Mouse (Mus musculus) A20 (cell line): ENCODE results near the gene Usp48.
A peak's percentile ranks its signal among the peaks of the same experiment; 100 is the strongest.

Experiments used
- DNase-seq: peaks from one replicate; pipeline ENCODE4 v3.0.0-alpha.2; 2011; ENCODE audit warnings: low read depth, low spot score

Gene Usp48

DNA sequence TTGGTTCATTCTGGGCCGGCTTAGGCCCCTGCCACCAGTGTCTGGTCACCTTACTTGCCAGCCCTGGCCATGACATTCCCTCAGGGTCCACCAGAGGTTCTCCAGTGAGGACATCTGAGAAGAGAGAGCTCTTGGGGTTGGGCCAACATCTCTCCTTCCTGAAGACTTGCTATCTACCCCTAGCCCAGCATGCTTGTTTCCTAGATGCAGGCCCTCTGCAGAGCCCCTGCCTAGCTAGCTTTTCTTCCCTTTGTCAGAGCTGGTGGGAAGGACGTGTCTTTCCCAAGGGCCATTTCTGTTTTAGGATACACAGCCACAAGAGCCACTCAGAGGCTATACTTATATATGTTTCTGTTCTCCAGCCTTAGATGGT, 67.5 kb downstream of the Usp48 start:
- no peak for DNase-seq

DNA sequence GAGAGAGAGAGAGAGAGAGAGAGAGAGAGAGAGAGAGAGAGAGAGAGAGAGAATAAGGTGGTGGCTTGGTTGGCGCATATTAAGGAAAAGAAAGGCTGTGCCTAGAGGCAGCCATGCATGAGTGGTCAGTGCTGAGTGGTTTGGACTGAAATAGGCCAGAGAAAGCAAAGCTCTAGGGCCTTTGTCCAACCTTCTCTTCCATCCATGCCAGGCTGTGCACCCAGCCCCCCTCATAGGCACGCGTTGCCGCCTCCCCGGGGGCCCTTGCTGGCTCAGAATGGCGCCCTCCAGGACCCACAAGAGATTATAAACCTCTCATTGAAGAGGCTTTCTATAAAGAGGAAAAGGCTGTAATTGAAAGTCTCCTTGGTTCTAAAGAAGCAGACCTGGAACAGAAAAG, 68.0 kb downstream of the Usp48 start:
- no peak for DNase-seq

DNA sequence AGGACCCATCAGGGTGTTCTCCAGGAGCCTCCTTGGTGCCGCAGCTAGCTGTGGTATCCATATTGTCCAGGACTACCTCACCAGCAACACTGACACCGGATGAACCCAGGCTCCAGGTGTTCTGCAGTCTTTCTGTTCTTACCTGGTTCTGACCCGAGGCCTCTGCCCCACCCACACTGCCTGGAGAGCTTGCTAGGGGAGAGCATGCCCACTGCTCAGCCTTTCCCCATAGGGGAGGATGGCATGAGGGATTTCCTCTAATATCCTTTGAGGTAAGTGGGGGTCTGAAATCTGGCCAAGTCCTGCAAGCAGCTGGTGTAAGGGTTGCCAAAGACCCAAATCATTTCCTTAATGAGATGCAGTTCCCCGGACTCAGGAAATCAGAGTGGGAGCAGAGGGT, 69.9 kb downstream of the Usp48 start:
- DNase-seq = no peak

DNA sequence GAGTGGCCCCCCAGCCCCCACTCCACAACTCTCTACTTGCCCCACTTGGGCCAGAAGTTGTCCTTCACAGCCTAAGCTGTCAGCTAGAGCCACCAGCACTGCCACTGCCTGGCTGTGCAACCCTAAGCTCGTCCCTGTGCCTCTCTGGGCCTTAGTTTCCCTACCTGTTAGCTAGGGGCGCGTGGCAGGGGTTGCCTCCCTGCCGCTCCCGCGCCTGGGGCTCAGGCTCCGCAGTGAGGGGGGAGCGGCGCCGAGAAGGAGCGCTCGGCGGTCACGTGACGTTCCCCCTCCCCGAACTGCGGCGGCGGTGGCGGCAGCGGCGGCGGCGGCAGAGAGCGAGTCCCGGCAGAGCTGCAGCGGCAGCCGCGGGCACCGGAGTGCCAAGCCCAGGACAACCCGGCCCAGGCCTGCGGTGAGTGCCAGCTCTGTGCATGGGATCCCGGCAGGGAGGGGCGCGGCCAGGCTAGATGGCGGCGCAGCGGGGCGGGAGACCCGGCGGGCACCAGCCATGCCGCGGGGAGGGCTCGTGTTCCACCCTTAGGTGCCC, 71.0 kb downstream of the Usp48 start, which contains the start of gene Rap1gap:
Gene Rap1gap, plus strand, starts transcription at position 294 of the 547 bp plus-strand sequence.
- no peak for DNase-seq

DNA sequence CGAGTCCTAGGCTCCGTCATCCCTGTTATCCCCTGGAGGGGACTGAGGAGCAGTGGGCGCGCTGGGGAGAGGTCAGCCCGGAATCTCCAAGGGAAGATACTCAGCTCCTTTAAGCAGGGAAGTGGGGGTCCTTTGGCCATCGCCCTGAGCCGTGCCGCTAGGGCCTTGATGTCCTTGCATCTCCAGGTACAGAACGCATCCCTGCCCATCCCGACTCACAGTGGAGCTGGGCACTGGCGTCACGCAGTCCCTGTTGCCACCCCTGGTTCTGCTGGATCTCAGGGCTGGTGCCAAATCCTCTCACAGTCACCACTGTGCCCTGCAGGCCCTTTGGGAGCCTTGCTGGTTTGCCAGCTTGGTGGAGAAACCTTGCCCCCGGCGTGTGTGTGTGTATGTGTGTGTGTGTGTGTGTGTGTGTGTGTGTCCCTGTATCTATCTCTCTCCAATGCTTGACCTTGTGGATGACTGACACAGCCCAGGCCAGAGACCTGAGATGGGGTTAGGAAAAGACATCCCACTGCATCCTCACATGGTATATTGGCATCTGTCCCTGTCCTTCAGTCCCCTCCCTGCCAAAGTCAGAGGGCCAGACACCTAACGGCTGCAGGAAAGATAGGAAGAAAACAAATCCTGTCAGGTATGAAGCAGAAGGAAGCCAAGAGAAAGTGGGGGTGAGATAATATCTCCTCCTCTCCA, 71.6 kb downstream of the Usp48 start:
- DNase-seq = no peak

DNA sequence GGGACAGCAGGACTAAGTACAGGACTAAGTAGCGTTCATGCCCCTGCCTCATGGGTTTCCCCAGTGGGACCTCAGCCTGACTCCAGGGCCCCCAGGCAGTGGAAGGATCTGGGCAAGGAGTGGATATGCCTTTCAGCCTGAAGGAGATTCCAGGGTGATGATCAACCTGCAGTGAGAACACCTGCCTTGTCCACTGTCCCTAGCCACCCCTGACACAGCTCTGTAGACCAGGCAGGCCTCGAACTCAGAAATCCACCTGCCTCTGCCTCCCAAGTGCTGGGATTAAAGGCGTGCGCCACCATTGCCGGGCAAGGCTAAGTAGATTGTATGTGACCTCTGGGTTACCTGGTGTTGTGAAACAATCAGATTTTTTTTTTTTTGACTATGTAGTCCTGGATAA, 72.2 kb downstream of the Usp48 start:
- DNase-seq = no peak

DNA sequence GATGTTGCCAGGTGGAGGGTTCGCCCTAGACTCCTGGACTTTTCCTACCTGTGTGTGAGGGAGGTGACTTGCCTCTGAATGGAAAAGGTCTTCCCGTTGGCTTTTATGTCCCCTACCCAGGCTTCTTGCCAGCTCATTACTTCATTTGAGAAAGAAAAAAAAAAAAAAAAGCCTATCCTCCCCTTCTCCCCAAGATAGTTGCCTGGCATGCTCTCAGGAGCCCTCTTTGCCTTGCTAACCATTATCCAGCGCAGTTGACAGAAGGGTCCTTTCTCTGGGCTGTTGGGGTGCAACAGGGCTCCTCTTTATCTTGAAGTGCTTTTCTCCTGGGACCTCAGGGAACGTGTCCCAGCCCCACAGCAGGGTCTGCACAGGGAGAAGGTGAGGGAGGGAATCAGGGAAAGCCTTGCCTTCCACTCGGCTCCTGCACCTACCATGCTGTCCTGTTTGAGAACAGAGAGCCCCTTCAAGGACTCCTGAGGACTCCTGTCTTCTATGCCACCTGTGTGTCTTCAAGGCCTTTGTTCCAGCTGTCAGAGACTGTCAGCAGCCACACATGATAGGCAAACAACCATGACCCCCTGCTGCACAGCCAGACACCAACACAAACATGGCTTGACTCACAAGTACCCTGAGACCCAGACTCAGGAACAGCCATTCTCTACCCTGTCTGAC, 72.9 kb downstream of the Usp48 start:
- no peak for DNase-seq

DNA sequence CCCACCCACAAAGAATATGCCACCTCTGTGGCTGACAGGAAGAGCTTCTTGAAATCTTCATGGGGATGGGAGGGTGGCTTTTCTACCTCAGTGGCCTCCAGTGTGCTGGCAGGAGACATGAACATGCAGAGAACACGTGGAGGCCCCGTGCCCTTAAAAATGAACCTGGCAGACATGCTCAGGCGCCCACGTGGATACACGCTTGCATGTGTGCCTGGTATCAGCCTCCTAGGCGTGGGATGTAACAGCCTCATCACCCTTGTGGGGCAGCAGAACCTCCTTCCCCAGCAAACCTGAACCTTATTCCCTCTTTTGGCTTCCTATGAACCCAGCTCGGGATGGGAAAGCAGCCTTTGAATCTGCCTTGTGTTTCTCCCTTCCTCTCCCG, 73.4 kb downstream of the Usp48 start:
- no peak for DNase-seq

DNA sequence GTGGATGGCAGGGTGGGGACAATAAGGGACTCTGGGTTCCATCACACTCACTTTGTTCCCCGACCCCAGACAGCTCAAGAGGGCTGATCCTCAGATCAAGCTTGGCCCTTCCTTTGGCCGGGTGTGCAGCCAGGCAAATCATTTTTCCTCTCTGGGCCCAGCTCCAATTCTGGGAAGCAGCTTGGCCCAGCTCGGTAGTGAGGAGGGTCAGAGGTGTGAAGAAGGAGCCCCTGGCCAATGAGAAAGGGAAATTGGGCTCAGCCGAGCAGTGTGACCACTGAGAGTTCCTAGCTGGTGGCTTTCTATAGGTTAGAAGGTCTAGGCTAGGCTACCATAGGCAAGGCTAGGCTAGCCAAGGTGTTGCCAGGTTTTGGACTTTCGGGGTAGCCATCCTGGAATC, 74.2 kb downstream of the Usp48 start:
- DNase-seq = no peak

DNA sequence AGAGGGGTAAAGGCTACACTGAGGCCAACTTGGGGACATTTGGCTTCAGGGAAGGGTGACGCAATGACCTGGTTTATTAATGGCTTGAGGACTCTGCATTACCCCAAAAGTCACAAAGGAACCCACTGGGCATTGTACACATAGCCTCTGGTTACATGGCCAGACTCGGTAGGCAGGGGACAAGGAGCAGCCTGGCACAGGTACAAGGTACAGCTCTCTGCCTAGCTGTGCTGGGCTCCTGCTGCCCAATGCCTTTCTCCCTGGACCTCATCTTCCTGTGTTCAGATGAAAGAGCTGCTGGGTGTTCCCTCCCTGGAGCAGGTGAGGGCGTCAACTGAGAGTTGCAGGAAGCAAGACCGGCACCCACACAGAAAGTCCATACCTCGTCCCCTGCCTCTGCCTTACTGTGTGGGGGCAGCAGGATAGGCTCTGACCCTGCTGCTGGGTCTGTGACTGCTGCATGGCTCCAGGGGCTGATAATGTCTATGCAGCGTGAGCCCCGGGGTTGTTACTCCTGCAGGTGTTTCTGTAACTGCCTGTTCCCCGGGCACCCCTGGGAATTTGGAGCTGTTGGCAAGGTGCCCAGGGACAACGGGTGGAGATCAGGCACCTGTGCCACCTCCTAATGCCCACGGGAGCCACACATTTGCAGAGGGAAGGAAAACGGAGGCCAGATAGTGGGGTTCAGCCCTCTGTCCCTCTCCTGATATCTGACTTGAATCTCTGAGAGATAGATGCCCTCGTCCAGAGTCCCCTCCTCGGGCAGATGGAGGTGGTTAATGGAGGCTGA, 78.4 kb downstream of the Usp48 start:
- DNase-seq = no peak

DNA sequence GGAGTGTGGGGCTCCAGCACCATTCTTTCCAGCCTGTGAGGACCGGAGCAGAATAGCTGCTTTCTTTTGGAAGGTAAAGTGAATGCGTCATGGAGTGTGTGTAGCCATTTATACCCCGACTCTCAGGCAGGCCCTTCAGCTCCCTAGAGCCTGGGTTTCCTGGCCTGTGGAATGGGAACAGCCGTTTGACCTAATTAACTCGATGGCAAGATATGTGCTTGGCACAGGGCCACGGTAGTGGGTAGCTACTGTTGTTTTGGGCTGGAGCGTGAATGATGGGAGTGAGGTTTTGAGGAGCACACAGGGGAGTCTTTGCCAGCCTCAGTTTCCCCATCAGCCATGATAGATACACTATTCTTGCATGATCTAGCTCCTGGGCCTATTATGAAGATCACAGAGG, 82.0 kb downstream of the Usp48 start:
- DNase-seq = no peak

DNA sequence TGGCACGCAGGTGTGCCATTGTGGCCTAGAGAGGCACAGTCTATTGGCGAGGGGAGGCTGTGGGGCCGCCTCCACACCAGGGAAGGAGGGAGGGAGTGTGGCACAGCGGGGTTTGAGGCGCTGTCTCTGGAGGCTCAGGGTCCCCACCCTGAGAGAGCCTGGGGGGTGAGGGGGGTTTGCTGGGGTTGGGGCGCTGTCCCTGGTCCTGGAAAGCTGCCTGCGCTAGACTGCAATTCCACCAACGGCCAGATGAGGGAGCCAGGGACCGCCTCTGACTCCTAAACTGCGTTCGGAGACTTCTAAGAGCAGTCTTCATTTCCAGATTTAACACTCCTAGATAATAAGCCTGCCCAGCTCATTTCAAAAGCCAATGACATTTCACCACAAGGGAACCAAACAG, 82.5 kb downstream of the Usp48 start:
- peak; percentile 61 for DNase-seq

DNA sequence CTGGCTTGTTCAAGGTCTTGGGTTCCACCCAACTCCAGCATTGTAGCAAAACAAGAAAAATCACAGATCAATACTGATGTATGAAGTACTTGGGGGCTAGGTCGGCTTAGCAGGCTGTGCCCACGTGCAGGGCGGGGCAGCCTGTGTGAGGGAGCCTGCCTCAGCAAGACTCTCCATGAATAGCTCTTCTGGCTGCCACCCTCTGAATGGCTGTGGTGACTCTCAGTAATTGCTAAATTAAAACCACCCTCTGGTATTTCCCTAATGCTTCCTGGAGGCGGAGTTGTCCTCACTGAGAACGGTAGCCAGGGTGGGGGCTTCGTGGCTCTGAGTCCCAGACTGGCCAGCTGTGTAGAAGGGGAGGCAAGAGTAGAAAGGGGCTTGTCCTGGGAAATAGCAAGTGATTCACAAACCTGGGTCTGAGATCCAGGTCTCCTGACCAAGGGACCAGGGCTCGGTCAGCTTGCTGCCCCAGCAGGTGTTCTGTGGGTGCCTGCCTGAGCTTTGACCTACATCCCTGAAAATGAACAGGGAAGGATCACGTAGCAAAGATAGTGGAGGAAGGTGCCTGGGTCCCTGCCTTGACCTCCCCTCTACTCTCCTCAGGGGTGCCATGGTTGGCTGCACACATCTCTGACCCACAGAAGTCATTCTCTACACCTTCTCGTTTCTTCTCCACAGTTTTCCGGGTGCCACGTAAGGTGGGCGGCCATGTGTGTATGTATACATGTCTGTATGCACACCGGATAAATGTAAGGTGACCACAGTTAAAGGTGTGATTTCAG, 83.3 kb downstream of the Usp48 start:
- DNase-seq = no peak

DNA sequence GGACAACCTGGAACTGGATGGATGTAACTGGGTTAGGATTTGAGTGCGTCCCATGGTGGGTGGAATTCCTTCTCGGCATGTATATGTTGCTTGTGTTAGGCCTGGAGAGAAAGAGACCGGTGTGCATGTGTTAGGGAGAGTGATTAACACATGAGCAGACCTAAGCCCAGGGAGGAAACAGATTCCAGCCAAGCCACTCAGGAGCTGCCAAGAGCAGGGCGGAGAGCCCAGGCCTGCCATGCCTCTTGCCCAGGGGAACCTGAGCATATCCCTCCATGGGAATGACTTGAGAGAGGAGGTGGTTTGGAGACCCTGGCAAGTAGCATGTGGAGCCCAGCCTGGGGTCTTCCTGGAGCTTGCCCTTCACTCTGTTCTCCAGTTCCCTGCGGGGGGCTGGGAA, 84.4 kb downstream of the Usp48 start:
- no peak for DNase-seq

DNA sequence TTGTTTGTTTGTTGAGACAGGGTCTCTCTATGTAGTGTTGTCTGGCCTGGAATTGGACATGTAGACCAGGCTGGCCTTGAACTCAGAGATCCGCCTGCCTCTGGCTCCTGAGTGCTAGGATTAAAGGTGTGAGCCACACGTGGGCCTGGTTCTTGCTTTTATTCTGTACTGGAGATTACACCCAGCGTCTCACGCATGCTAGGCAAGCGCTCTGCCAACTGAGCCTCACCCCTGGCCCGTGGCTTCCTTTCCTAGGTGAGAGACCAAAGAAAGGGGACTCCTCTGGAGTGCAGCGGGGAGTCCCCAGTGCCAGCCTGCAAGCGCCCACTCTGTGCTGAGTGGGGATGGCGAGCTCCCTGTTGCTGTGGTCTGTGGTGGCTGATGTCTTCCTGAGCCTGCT, 85.0 kb downstream of the Usp48 start:
- no peak for DNase-seq

DNA sequence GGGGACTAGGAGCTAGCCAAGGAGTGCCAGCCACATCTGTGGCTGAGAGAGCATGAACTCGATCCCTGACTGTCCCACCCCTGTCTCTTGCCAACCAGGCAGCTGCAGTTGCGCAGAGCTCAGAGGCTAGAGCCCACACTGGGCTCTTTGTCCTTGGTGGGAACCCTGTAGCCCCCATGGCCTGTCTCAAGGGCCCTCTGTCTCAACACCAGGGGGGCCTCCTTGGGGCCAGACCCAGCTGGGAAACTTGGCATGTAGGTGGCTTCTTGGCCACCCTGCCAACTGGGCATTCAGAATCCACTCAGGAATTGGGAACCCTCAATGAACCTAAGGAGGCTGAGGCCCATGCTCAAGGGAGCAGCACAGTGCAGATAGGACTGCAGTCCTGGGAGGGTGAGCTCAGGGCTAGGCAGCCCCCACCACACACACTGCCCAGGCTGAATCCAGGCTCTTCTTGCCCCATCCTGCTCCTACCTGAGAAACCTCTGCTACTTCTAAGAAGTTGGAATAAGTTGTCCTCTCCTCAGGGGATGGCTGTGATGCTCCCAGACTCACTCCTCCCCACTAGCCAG, 86.5 kb downstream of the Usp48 start:
- DNase-seq = no peak

DNA sequence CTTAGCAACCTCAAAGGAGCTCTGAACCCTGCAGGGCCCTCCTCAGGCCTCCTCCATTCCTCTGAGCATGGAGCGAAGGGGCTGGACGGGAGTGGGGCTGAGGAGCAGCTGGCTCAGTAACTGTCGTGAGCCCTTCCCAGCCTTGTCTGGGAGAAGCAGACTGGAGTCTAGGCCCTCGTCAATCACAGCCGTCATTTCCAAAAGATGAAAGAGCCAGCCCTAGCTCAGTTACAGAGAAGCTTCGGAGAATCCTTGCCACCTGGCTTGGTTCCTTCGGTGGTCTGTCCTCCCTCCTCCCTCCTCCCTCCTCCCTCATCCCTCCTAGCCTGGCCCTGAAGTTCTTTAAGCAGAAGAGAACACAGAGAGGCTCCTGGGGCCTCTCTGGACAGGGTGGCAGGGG, 87.2 kb downstream of the Usp48 start:
- DNase-seq = no peak

DNA sequence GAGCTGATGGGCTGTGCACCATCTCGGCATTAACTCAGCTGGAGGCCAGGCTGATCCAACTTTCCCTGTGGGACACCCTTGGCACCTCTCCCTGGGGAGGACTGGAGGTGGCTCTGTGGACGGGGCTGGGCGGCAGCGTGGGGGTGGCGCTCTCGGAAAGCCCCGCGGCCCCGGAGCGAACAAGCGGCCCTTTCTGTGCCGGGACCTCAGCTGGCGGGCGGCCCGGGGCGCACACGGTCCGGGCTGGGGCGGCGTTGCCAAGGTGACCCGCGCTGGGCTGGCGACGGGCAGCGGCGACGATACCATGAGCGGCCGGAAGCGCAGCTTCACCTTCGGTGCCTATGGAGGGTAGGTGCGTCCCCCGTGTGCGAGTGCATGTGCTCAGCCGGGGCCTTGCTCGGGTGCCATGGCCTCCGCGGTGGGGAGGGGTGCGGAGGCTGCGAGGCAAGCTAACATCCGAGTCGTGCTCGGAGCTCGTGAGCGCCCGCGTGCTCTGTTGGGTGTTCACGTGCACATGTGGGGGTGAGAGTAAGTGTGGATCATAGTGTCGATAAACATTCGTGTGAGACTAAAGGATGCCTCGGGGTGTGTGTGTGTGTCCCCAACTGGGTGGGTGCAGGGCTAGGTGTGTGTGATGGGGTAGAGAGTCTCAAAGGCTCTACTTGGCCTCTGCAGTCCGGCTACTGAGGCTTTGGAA, 88.0 kb downstream of the Usp48 start:
- no peak for DNase-seq

DNA sequence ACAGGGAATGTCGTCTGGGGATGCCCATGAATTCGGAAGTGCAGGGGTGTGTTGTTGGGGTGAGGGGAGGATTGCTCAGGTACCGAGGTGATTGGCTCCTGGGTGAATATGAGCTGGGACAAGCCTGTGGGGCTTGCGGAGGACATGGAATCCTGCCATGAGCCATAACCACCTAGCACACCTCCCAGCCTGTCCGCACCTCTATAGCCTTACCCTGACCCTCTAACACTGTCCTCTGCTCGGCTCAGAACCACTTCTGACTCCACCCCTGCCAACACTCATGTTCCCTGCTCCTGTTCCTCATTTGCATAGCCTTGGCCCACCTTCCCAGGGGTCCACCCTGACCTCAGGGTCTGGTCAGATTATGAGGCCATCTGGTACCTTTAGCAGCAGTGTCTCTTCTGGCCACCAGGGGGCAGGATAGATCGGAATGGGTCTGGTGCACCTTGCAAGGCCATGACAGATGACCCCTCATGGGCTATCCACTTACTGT, 89.5 kb downstream of the Usp48 start:
- peak; percentile 42 for DNase-seq

DNA sequence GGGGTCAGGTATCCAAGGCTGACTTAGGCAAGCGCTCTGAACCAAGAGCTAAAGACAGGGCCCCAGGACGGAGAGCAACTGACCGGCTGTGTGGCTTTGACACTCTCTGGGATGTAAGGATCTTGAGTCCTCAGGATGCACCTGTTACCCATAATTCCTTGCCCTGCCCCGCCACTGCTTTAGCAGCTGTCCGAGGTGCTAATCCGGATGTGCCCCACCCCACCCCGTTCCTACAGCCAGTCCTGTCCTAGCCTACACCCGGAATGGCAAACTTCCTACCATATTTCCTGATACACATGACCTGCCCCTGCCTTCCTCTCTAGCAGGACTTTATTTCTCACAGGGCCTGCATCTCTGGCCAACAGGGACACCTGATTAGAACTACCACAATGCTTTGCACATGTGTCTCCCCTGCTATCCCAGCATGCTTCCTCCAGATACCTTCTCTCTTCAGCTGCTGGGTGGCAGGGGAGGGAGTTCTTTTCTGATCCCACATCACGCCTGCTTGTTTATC, 91.3 kb downstream of the Usp48 start:
- no peak for DNase-seq
